Mouse (Mus musculus): ENCODE measurements around the gene Trmt6.

DNA sequence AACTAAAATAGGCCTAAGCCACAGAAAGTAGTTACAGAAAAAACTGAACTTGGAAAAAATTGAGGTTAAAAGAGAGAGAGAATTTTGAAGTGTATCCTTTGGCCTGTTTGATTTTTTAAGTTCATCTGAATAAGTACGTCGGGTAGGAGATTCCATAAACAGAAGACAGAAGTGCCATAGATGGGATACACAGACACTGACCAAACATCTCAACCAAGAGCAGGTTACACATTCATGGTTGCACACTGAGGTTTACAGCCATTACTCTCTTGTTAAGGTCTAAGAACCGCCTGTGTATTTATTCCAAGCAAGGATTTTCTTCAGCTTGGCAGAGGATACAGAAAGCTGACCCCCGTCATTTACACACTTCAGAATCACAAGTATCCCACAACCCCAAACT lies 34.9 kb downstream of the Trmt6 start, which contains the start of gene Chgb:
- no peak for TF ChIP-seq CTCF (IDR thresholded peaks at IDR 0.05; ENCODE audit: extremely low read depth, insufficient read length, insufficient replicate concordance, low read depth, low read length)
- TF ChIP-seq POLR2A (IDR thresholded peaks at IDR 0.05; ENCODE audit: low read depth, low read length): no peak

All from small intestine, adult 2 months (tissue).